Mouse (Mus musculus) small intestine, adult 2 months (tissue): ENCODE results near the gene Fam166a. TPM values are rescaled to one million over a fixed set of nuclear protein-coding genes. Genes with fewer than 3 reads are reported as not detected.

ENCODE experiments used
- H3K27ac ChIP-seq: fragments of 200-500 bp; 2 replicates; pipeline ENCODE4 v1.5.1; 2012; ENCODE audit warnings: low read depth, low read length, control low read depth, inconsistent platforms; ENCODE audit not compliant: insufficient read depth
- H3K27me3 ChIP-seq: fragments of 200-500 bp; 2 replicates; pipeline ENCODE4 v1.6.1; 2012; ENCODE audit warnings: mild to moderate bottlenecking, moderate library complexity, low read length, inconsistent platforms; ENCODE audit not compliant: control insufficient read depth, insufficient read depth
- H3K36me3 ChIP-seq: fragments of 200-500 bp; 2 replicates; pipeline ENCODE4 v1.6.1; 2012; ENCODE audit warnings: mild to moderate bottlenecking, low read length, control low read depth, inconsistent platforms; ENCODE audit not compliant: control insufficient read depth, insufficient read depth
- H3K4me1 ChIP-seq: fragments of 200-500 bp; 2 replicates; pipeline ENCODE4 v1.6.1; 2012; ENCODE audit warnings: low read length, inconsistent platforms, mixed read lengths; ENCODE audit not compliant: control insufficient read depth, insufficient read depth, insufficient read length
- H3K4me3 ChIP-seq: fragments of 200-500 bp; 2 replicates; pipeline ENCODE4 v1.5.1; 2012; ENCODE audit warnings: low read depth, mild to moderate bottlenecking, control low read depth, inconsistent platforms, low read length, moderate library complexity
- CTCF ChIP-seq: fragments of 200-500 bp; IDR thresholded peaks from 2 replicates; pipeline ENCODE4 v1.5.1; 2012; ENCODE audit warnings: low read depth, mild to moderate bottlenecking, control low read depth, inconsistent platforms, low read length, moderate library complexity, mixed read lengths; ENCODE audit not compliant: insufficient replicate concordance, insufficient read length; ENCODE audit errors: extremely low read depth
- POLR2A ChIP-seq: fragments of 200-500 bp; IDR thresholded peaks from 2 replicates; pipeline ENCODE4 v1.6.1; 2012; ENCODE audit warnings: low read depth, mild to moderate bottlenecking, control low read depth, inconsistent platforms, low read length, moderate library complexity
- WGBS: fragments of 180-500 bp; shearing (Covaris S2); methylation state at CpG from one replicate; pipeline ENCODE4 v1.1.7; 2018; 5-methylcytosine and 5-hydroxymethylcytosine counted together
- polyA plus RNA-seq: library from polyadenylated mRNA; depleted of rRNA; stranded (reverse); fragments of >200 nt; gene quantifications from 2 replicates; pipeline ENCODE4 v1.2.3, GENCODE M21; 2012

The Fam166a gene
- polyA plus RNA-seq, 1 experiment, result 0.10 TPM

GRCm38 (mm10) chr2:25258887-25259286, 40.3 kb downstream of the Fam166a start:
- no peak for TF ChIP-seq CTCF
- no peak for TF ChIP-seq POLR2A
- WGBS, result 67% methylated on average over 2 of the region's 2 CpGs
- H3K36me3 ChIP-seq, result no peaks in the 10 kb centered on the region
- peaks cover 5% of the 10 kb centered on the region for H3K4me1 ChIP-seq
- H3K27me3 ChIP-seq, result no peaks in the 10 kb centered on the region
- H3K27ac ChIP-seq, result no peak overlapping the region
- no peak overlapping the region for H3K4me3 ChIP-seq

GRCm38 (mm10) chr2:25261870-25262269, 43.3 kb downstream of the Fam166a start:
- 28% methylated on average over 12 of the region's 12 CpGs for WGBS
- TF ChIP-seq POLR2A, result no peak
- no peak for TF ChIP-seq CTCF
- Histone ChIP-seq H3K27ac (peak overlapping the region; percentile 64), H3K27me3 (no peaks in the 10 kb centered on the region), H3K4me1 (no peaks in the 10 kb centered on the region; the same call in 1 of the 2 replicates), H3K4me3 (peak overlapping the region; percentile 58), H3K36me3 (no peaks in the 10 kb centered on the region)

- WGBS, result under 1% methylated on average over 39 of the region's 39 CpGs
- peak; percentile 99 for TF ChIP-seq POLR2A
- no peak for TF ChIP-seq CTCF
- H3K27ac ChIP-seq, result peak within 1 kb of the TSS; percentile 98
- no peaks in the 10 kb centered on the region for H3K36me3 ChIP-seq
- peak within 1 kb of the TSS; percentile 80 for H3K4me3 ChIP-seq
- H3K4me1 ChIP-seq, result peaks cover 2% of the 10 kb centered on the region; the same call in 1 of the 2 replicates
- H3K27me3 ChIP-seq, result no peaks in the 10 kb centered on the region
These were observed 43.8 kb downstream of the Fam166a start, which contains the start of gene Tprn for GRCm38 (mm10) chr2:25262291-25262767. Gene Tprn, plus strand, starts transcription at chr2:25262618.

GRCm38 (mm10) chr2:25262795-25263622, 44.5 kb downstream of the Fam166a start:
- Histone ChIP-seq H3K4me1 (peaks cover 4% of the 10 kb centered on the region; the same call in 1 of the 2 replicates), H3K27ac (peak overlapping the region; percentile 98), H3K27me3 (no peaks in the 10 kb centered on the region), H3K36me3 (peaks cover 3% of the 10 kb centered on the region; the same call in 1 of the 2 replicates), H3K4me3 (peak overlapping the region; percentile 80)
- TF ChIP-seq CTCF (no peak), POLR2A (no peak)
- WGBS, result under 1% methylated on average over 82 of the region's 82 CpGs

- no peak for TF ChIP-seq CTCF
- Histone ChIP-seq H3K27ac (peak overlapping the region; percentile 98), H3K4me1 (peaks cover 6% of the 10 kb centered on the region; the same call in 1 of the 2 replicates), H3K27me3 (no peaks in the 10 kb centered on the region), H3K36me3 (peaks cover 9% of the 10 kb centered on the region; the same call in 1 of the 2 replicates), H3K4me3 (peak overlapping the region; percentile 80)
- WGBS, result 14% methylated on average over 12 of the region's 12 CpGs
These were observed 45.2 kb downstream of the Fam166a start for GRCm38 (mm10) chr2:25263623-25264285.

GRCm38 (mm10) chr2:25264286-25264660, 45.7 kb downstream of the Fam166a start:
- Histone ChIP-seq H3K36me3 (peaks cover 14% of the 10 kb centered on the region), H3K4me1 (peaks cover 6% of the 10 kb centered on the region; the same call in 1 of the 2 replicates), H3K4me3 (peak overlapping the region; percentile 80), H3K27ac (peak overlapping the region; percentile 98), H3K27me3 (no peaks in the 10 kb centered on the region)
- TF ChIP-seq POLR2A, result no peak
- no peak for TF ChIP-seq CTCF
- WGBS, result 25% methylated on average over 5 of the region's 5 CpGs

- peak overlapping the region; percentile 98 for H3K27ac ChIP-seq
- no peaks in the 10 kb centered on the region for H3K27me3 ChIP-seq
- TF ChIP-seq POLR2A, result peak; percentile 79; the same call in 1 of the 2 replicates
- no peak for TF ChIP-seq CTCF
- H3K4me1 ChIP-seq, result peaks cover 6% of the 10 kb centered on the region; the same call in 1 of the 2 replicates
- H3K4me3 ChIP-seq, result peak overlapping the region; percentile 80
- peaks cover 20% of the 10 kb centered on the region for H3K36me3 ChIP-seq
- 24% methylated on average over 3 of the region's 3 CpGs for WGBS
These were observed 46.3 kb downstream of the Fam166a start for GRCm38 (mm10) chr2:25264851-25265250.
